Mouse (Mus musculus): ENCODE data around the gene Nup153. TPM values are rescaled to one million over a fixed set of nuclear protein-coding genes. Genes with fewer than 3 reads are reported as not detected.

The Nup153 gene
- polyA plus RNA-seq, 1 experiment from 2014 or later: 28.6 TPM

GRCm38 (mm10) chr13:46645476-46645875 is 82.3 kb downstream of the Nup153 start:
- Histone ChIP-seq H3K9me3 (replicated peaks) (peaks cover 10% of the 10 kb centered on the region; the same call in 1 of the 2 replicates), H3K4me1 (0 out of 2 replicates have a peak, but pooled peaks cover 3% of the 10 kb centered on the region), H3K27ac (replicated peaks) (no peak overlapping the region), H3K27me3 (ENCODE audit: low read depth, poor library complexity, severe bottlenecking) (no peaks in the 10 kb centered on the region), H3K36me3 (peaks cover 8% of the 10 kb centered on the region), H3K4me3 (no peak overlapping the region)
- no peak for DNase-seq (ENCODE audit: low spot score)
- WGBS: 77% methylated on average over 6 of the region's 6 CpGs

GRCm38 (mm10) chr13:46644175-46644574 is 83.6 kb downstream of the Nup153 start:
- Histone ChIP-seq H3K27ac (replicated peaks) (no peak overlapping the region), H3K27me3 (ENCODE audit: low read depth, poor library complexity, severe bottlenecking) (no peaks in the 10 kb centered on the region), H3K4me1 (0 out of 2 replicates have a peak, but pooled peaks cover 3% of the 10 kb centered on the region), H3K9me3 (replicated peaks) (peaks cover 10% of the 10 kb centered on the region; the same call in 1 of the 2 replicates), H3K36me3 (peaks cover 11% of the 10 kb centered on the region), H3K4me3 (no peak overlapping the region)
- DNase-seq (ENCODE audit: low spot score): no peak
- WGBS: 88% methylated on average over 6 of the region's 6 CpGs

GRCm38 (mm10) chr13:46642318-46642717 is 85.4 kb downstream of the Nup153 start:
- Histone ChIP-seq H3K4me1 (0 out of 2 replicates have a peak, but pooled peaks cover 3% of the 10 kb centered on the region), H3K9me3 (replicated peaks) (peaks cover 10% of the 10 kb centered on the region; the same call in 1 of the 2 replicates), H3K27ac (replicated peaks) (no peak overlapping the region), H3K36me3 (peaks cover 16% of the 10 kb centered on the region), H3K4me3 (no peak overlapping the region), H3K27me3 (ENCODE audit: low read depth, poor library complexity, severe bottlenecking) (no peaks in the 10 kb centered on the region)
- WGBS: 78% methylated on average over 4 of the region's 4 CpGs
- DNase-seq (ENCODE audit: low spot score): no peak

GRCm38 (mm10) chr13:46640608-46641468 is 86.9 kb downstream of the Nup153 start:
- Histone ChIP-seq H3K4me1 (no peaks in the 10 kb centered on the region), H3K27ac (replicated peaks) (no peak overlapping the region), H3K9me3 (replicated peaks) (peaks cover 10% of the 10 kb centered on the region; the same call in 1 of the 2 replicates), H3K4me3 (no peak overlapping the region), H3K36me3 (peaks cover 25% of the 10 kb centered on the region), H3K27me3 (ENCODE audit: low read depth, poor library complexity, severe bottlenecking) (no peaks in the 10 kb centered on the region)
- DNase-seq (ENCODE audit: low spot score): no peak
- WGBS: 90% methylated on average over 10 of the region's 10 CpGs

- Histone ChIP-seq H3K4me1 (peaks cover 30% of the 10 kb centered on the region), H3K36me3 (peaks cover 14% of the 10 kb centered on the region), H3K27ac (replicated peaks) (peak overlapping the region; percentile 89), H3K4me3 (peak overlapping the region; percentile 48), H3K9me3 (replicated peaks) (no peaks in the 10 kb centered on the region), H3K27me3 (ENCODE audit: low read depth, poor library complexity, severe bottlenecking) (no peaks in the 10 kb centered on the region)
- DNase-seq (ENCODE audit: low spot score): no peak
- WGBS: 47% methylated on average over 6 of the region's 6 CpGs
These were observed 93.6 kb downstream of the Nup153 start for GRCm38 (mm10) chr13:46634133-46634488.

- Histone ChIP-seq H3K27ac (replicated peaks) (peak overlapping the region; percentile 89), H3K9me3 (replicated peaks) (no peaks in the 10 kb centered on the region), H3K4me3 (peak overlapping the region; percentile 48), H3K27me3 (ENCODE audit: low read depth, poor library complexity, severe bottlenecking) (no peaks in the 10 kb centered on the region), H3K36me3 (peaks cover 14% of the 10 kb centered on the region), H3K4me1 (peaks cover 30% of the 10 kb centered on the region)
- WGBS: 37% methylated on average over 18 of the region's 18 CpGs
- peak; percentile 73 for DNase-seq (ENCODE audit: low spot score)
These were observed 94.2 kb downstream of the Nup153 start for GRCm38 (mm10) chr13:46633320-46634132.

- DNase-seq (ENCODE audit: low spot score): no peak
- Histone ChIP-seq H3K27me3 (ENCODE audit: low read depth, poor library complexity, severe bottlenecking) (no peaks in the 10 kb centered on the region), H3K36me3 (peaks cover 14% of the 10 kb centered on the region), H3K4me3 (no peak overlapping the region), H3K27ac (replicated peaks) (peak overlapping the region; percentile 89), H3K9me3 (replicated peaks) (no peaks in the 10 kb centered on the region), H3K4me1 (peaks cover 30% of the 10 kb centered on the region)
- 70% methylated on average over 4 of the region's 4 CpGs for WGBS
These were observed 94.9 kb downstream of the Nup153 start for GRCm38 (mm10) chr13:46632796-46633195.

Other genes starting within 250 kb of the Nup153 start
- gene Cap2, start 226.1 kb downstream of the Nup153 start, polyA plus RNA-seq (2016; fragmentation: Nextera tagmentation; extraction: Ambion mirVana): 9.2 and 11.2 TPM in 2 replicates
- 8.5 and 9.5 TPM in 2 replicates for gene Fam8a1, start 58.4 kb downstream of the Nup153 start, polyA plus RNA-seq (2016; fragmentation: Nextera tagmentation; extraction: Ambion mirVana)
- 9.1 and 11.4 TPM in 2 replicates for gene Kif13a, start 201.9 kb upstream of the Nup153 start, polyA plus RNA-seq (2016; fragmentation: Nextera tagmentation; extraction: Ambion mirVana)

Data from midbrain, embryonic 10.5 days (tissue).